Mouse (Mus musculus): Measurements from ENCODE around the gene Cldn22. TPM values are rescaled to one million over a fixed set of nuclear protein-coding genes. Genes with fewer than 3 reads are reported as not detected.
A peak's percentile ranks its signal among the peaks of the same experiment; 100 is the strongest.

The Cldn22 gene
- total and polyA plus RNA-seq, 2 experiments: not detected

DNA sequence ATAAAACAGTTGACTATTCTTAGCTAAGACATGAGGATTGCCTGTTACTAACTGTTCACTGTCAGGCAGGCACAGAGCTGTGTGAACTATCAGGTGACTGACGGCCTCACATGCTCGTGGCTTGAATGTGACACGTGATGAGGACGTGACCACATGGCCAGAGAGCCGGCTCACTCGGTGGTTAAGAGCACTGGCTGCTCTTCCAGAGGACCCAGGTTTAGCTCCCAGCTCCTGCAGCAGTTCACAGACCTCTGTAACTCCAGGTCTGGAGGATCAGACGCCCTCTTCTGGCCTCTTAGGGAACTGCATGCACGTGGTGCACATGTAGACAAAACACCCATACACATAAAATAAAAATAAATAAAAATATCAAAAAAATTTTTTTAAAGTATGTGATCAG is 25.6 kb downstream of the Cldn22 start:
- no peak overlapping the region for H3K4me3 ChIP-seq (ENCODE audit: insufficient read depth, low read depth, low read length)
- H3K27ac ChIP-seq (replicated peaks; ENCODE audit: insufficient read depth, low read depth, low read length): no peak overlapping the region
- no peak for TF ChIP-seq POLR2A (IDR thresholded peaks at IDR 0.05; ENCODE audit: extremely low read depth, insufficient read depth, low read length)
- TF ChIP-seq CTCF (IDR thresholded peaks at IDR 0.05; ENCODE audit: low read depth, low read length): peak; percentile 46
- 87% methylated on average over 8 of the region's 8 CpGs for WGBS
- H3K36me3 ChIP-seq (ENCODE audit: control insufficient read depth, insufficient read depth, low read length): peaks cover 22% of the 10 kb centered on the region
- no peak overlapping the region for H3K9ac ChIP-seq (ENCODE audit: low read depth, low read length)
- H3K4me1 ChIP-seq (ENCODE audit: control insufficient read depth, insufficient read depth, low read length): no peaks in the 10 kb centered on the region
- no peaks in the 10 kb centered on the region for H3K27me3 ChIP-seq (ENCODE audit: control insufficient read depth, insufficient read depth, low read length)
- DNase-seq (ENCODE audit: extremely low read depth, low read depth, low spot score): no peak
- no peaks in the 10 kb centered on the region for H3K79me2 ChIP-seq (ENCODE audit: control insufficient read depth, insufficient read depth, low read length)

GRCm38 (mm10) chr8:47851824-47852502 is 27.7 kb downstream of the Cldn22 start:
- no peak overlapping the region for H3K4me3 ChIP-seq (ENCODE audit: insufficient read depth, low read depth, low read length)
- H3K79me2 ChIP-seq (ENCODE audit: control insufficient read depth, insufficient read depth, low read length): no peaks in the 10 kb centered on the region
- peaks cover 18% of the 10 kb centered on the region for H3K36me3 ChIP-seq (ENCODE audit: control insufficient read depth, insufficient read depth, low read length)
- 80% methylated on average over 12 of the region's 12 CpGs for WGBS
- no peak overlapping the region for H3K9ac ChIP-seq (ENCODE audit: low read depth, low read length)
- no peaks in the 10 kb centered on the region for H3K4me1 ChIP-seq (ENCODE audit: control insufficient read depth, insufficient read depth, low read length)
- peak; percentile 8 for DNase-seq (ENCODE audit: extremely low read depth, low read depth, low spot score)
- H3K27me3 ChIP-seq (ENCODE audit: control insufficient read depth, insufficient read depth, low read length): no peaks in the 10 kb centered on the region
- H3K27ac ChIP-seq (replicated peaks; ENCODE audit: insufficient read depth, low read depth, low read length): no peak overlapping the region
- TF ChIP-seq POLR2A (IDR thresholded peaks at IDR 0.05; ENCODE audit: extremely low read depth, insufficient read depth, low read length) (no peak), CTCF (IDR thresholded peaks at IDR 0.05; ENCODE audit: low read depth, low read length) (no peak)

DNA sequence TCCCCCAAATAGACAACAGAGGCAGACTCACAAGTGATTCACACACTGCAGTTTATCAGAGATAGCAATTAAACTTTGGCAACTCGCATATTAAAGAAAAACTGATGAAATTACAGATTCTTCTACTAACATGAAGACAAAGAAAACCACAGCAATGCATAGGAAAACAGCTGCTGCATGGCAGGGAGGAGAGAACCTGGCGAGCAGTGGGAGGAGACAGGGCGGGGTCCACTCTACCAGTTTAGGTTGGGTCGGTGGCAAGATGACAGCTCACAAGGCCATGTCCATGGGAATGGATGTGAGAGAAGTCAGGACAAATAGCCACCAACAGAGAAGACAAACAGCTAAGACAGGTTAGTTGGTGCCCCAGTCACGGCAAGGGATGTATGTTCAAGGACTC is 28.5 kb downstream of the Cldn22 start:
- Histone ChIP-seq H3K4me3 (ENCODE audit: insufficient read depth, low read depth, low read length) (no peak overlapping the region), H3K27ac (replicated peaks; ENCODE audit: insufficient read depth, low read depth, low read length) (no peak overlapping the region), H3K27me3 (ENCODE audit: control insufficient read depth, insufficient read depth, low read length) (no peaks in the 10 kb centered on the region), H3K79me2 (ENCODE audit: control insufficient read depth, insufficient read depth, low read length) (no peaks in the 10 kb centered on the region), H3K4me1 (ENCODE audit: control insufficient read depth, insufficient read depth, low read length) (no peaks in the 10 kb centered on the region), H3K9ac (ENCODE audit: low read depth, low read length) (no peak overlapping the region), H3K36me3 (ENCODE audit: control insufficient read depth, insufficient read depth, low read length) (peaks cover 17% of the 10 kb centered on the region)
- WGBS: 89% methylated on average over 5 of the region's 5 CpGs
- TF ChIP-seq POLR2A (IDR thresholded peaks at IDR 0.05; ENCODE audit: extremely low read depth, insufficient read depth, low read length) (no peak), CTCF (IDR thresholded peaks at IDR 0.05; ENCODE audit: low read depth, low read length) (no peak)
- no peak for DNase-seq (ENCODE audit: extremely low read depth, low read depth, low spot score)

DNA sequence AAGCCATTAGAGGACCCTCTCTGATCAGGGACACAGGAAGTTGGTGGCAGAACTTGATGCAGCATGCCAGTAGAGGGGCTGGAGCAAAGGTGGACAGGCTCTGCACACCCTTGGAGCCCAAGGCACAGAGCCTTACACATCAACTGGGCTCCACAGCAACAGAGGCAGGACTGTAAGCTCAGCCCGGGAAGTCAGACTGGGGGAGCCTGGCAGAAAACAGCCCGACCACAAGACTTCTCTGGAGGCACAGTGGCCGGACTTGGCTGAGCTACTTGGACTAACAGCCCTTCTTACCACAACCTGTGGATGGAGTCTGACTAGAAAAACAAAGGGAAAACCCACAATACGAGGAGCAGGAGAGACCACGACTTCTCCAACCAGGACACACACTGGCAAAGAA is 29.1 kb downstream of the Cldn22 start:
- 94% methylated on average over 5 of the region's 5 CpGs for WGBS
- DNase-seq (ENCODE audit: extremely low read depth, low read depth, low spot score): no peak
- TF ChIP-seq POLR2A (IDR thresholded peaks at IDR 0.05; ENCODE audit: extremely low read depth, insufficient read depth, low read length) (no peak), CTCF (IDR thresholded peaks at IDR 0.05; ENCODE audit: low read depth, low read length) (no peak)

GRCm38 (mm10) chr8:47859259-47859658 is 35.0 kb downstream of the Cldn22 start:
- no peaks in the 10 kb centered on the region for H3K79me2 ChIP-seq (ENCODE audit: control insufficient read depth, insufficient read depth, low read length)
- peaks cover 27% of the 10 kb centered on the region; the same call in 1 of the 2 replicates for H3K36me3 ChIP-seq (ENCODE audit: control insufficient read depth, insufficient read depth, low read length)
- no peaks in the 10 kb centered on the region for H3K4me1 ChIP-seq (ENCODE audit: control insufficient read depth, insufficient read depth, low read length)
- H3K4me3 ChIP-seq (ENCODE audit: insufficient read depth, low read depth, low read length): no peak overlapping the region
- TF ChIP-seq CTCF (IDR thresholded peaks at IDR 0.05; ENCODE audit: low read depth, low read length): no peak
- no peak for TF ChIP-seq POLR2A (IDR thresholded peaks at IDR 0.05; ENCODE audit: extremely low read depth, insufficient read depth, low read length)
- H3K27ac ChIP-seq (replicated peaks; ENCODE audit: insufficient read depth, low read depth, low read length): no peak overlapping the region
- H3K27me3 ChIP-seq (ENCODE audit: control insufficient read depth, insufficient read depth, low read length): no peaks in the 10 kb centered on the region
- WGBS: 95% methylated on average over 12 of the region's 12 CpGs
- DNase-seq (ENCODE audit: extremely low read depth, low read depth, low spot score): no peak
- H3K9ac ChIP-seq (ENCODE audit: low read depth, low read length): no peak overlapping the region

More for the DNA sequence above, 29.1 kb downstream of the Cldn22 start:
- H3K27me3 ChIP-seq (ENCODE audit: control insufficient read depth, insufficient read depth, low read length): no peaks in the 10 kb centered on the region
- no peaks in the 10 kb centered on the region for H3K4me1 ChIP-seq (ENCODE audit: control insufficient read depth, insufficient read depth, low read length)
- H3K9ac ChIP-seq (ENCODE audit: low read depth, low read length): no peak overlapping the region
- H3K27ac ChIP-seq (replicated peaks; ENCODE audit: insufficient read depth, low read depth, low read length): no peak overlapping the region
- no peaks in the 10 kb centered on the region for H3K79me2 ChIP-seq (ENCODE audit: control insufficient read depth, insufficient read depth, low read length)
- no peak overlapping the region for H3K4me3 ChIP-seq (ENCODE audit: insufficient read depth, low read depth, low read length)
- peaks cover 23% of the 10 kb centered on the region for H3K36me3 ChIP-seq (ENCODE audit: control insufficient read depth, insufficient read depth, low read length)

- WGBS: 88% methylated on average over 8 of the region's 8 CpGs
Observed at GRCm38 (mm10) chr8:47866568-47866967, 42.3 kb downstream of the Cldn22 start.

More at GRCm38 (mm10) chr8:47866568-47866967, 42.3 kb downstream of the Cldn22 start:
- Histone ChIP-seq H3K27ac (replicated peaks; ENCODE audit: insufficient read depth, low read depth, low read length) (no peak overlapping the region), H3K27me3 (ENCODE audit: control insufficient read depth, insufficient read depth, low read length) (no peaks in the 10 kb centered on the region), H3K4me3 (ENCODE audit: insufficient read depth, low read depth, low read length) (no peak overlapping the region), H3K4me1 (ENCODE audit: control insufficient read depth, insufficient read depth, low read length) (no peaks in the 10 kb centered on the region), H3K9ac (ENCODE audit: low read depth, low read length) (no peak overlapping the region), H3K36me3 (ENCODE audit: control insufficient read depth, insufficient read depth, low read length) (peaks cover 9% of the 10 kb centered on the region; the same call in 1 of the 2 replicates), H3K79me2 (ENCODE audit: control insufficient read depth, insufficient read depth, low read length) (no peaks in the 10 kb centered on the region)
- TF ChIP-seq POLR2A (IDR thresholded peaks at IDR 0.05; ENCODE audit: extremely low read depth, insufficient read depth, low read length) (no peak), CTCF (IDR thresholded peaks at IDR 0.05; ENCODE audit: low read depth, low read length) (no peak)
- DNase-seq (ENCODE audit: extremely low read depth, low read depth, low spot score): no peak

Data from liver, adult 2 months (tissue).